Mouse (Mus musculus): Measurements from ENCODE around the gene Sypl2.

The Sypl2 gene

DNA sequence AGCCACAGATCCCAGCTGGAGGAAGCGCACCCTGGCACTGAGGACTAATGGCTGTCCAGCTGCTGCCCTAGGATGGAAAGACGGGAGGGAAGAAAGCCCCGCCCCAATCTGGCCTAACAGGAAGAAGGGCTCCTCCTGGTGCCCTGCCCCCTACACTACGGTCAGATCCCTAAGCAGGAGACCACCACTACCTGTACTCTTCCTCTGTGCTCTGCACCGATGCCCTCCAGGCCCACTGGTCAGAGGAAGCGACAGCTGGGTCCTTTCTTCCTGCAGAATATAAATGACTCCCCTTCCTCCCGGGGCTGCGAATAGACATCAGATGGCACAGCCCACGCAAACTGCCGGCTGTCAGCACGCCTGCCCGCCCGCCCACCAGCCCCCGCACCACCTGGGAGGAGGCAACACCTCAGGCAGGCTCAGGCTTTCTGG, 29.4 kb downstream of the Sypl2 start:
- DNase-seq (ENCODE audit: low read depth, low spot score), result no peak
- Histone ChIP-seq H3K36me3 (ENCODE audit: control insufficient read depth, insufficient read depth, low read length, poor library complexity, severe bottlenecking) (0 out of 2 replicates have a peak, but pooled peaks cover 2% of the 10 kb centered on the region), H3K27me3 (ENCODE audit: control insufficient read depth, insufficient read depth, low read length, poor library complexity, severe bottlenecking) (no peaks in the 10 kb centered on the region)

DNA sequence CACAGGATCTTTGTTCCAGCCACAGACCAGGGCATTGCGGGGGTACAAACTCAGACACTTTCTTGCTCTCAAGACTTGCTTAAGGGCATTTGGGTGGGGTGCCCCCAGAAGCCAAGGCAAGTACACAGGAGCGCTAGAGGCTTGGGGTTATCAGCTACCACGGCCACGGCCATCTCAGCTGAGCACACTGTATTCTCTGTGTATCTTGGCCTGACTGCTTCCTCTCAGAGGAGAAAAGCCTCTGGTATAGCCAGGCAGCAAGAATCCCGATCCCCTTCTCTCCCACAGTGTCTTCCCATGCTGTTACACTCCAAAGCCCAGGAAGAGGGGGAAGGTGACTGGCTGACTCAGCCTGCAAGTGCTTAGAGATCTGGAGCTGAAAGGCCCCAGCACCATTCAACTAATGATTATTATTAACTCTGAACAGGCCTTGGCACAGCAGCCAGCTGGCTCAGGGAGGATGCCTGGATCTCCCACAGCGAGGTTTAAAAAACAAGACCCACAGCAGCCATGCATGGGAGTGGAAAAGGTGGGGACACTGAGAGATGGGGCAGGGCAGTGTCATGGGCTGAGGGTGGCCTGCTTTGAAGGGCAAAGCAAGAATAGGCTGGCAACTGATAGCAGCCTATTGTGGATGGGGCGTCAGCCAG, 30.4 kb downstream of the Sypl2 start:
- no peaks in the 10 kb centered on the region for H3K27me3 ChIP-seq (ENCODE audit: control insufficient read depth, insufficient read depth, low read length, poor library complexity, severe bottlenecking)
- no peak for DNase-seq (ENCODE audit: low read depth, low spot score)

DNA sequence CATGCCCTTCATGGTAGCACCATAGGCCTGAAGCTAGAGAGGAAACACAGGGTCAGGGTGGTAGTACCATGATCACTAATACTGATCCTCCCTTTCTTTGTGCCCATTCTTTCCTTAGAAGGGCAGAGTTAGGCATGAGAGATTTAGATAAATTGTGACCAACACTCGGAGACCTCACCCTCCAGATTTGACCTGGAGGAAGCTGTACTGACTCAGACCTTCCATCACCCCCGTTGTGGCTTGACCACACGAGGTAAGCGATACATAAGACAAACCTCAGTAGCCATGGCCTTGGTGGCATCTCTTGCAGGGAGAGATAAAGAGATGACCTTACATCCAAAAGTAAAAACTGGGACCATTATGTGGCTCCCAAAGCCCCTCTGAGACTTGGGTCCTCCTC, 31.2 kb downstream of the Sypl2 start:
- Histone ChIP-seq H3K36me3 (ENCODE audit: control insufficient read depth, insufficient read depth, low read length, poor library complexity, severe bottlenecking) (0 out of 2 replicates have a peak, but pooled peaks cover 2% of the 10 kb centered on the region), H3K27me3 (ENCODE audit: control insufficient read depth, insufficient read depth, low read length, poor library complexity, severe bottlenecking) (no peaks in the 10 kb centered on the region)
- DNase-seq (ENCODE audit: low read depth, low spot score), result no peak

More for the DNA sequence above, 30.4 kb downstream of the Sypl2 start:
- H3K36me3 ChIP-seq (ENCODE audit: control insufficient read depth, insufficient read depth, low read length, poor library complexity, severe bottlenecking), result 0 out of 2 replicates have a peak, but pooled peaks cover 2% of the 10 kb centered on the region

DNA sequence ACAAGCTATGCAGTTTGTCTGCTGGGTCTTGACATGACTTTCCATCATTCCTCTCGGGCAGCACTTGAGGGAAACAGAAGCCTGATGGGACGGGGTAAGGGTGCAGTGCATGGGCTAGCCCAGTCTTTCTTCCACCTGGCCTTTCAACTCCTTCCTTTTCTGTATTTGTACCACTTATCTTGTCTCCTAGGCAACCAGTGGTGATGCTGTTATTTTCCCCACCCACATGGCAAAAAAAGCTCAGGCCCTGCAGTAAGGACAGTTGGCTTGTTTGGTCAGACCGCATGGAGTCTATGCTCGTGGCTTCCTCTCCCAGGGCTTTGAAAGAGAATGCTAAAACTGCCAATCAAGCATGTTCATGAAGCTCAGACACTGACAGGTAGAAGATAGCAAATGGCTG, 32.8 kb downstream of the Sypl2 start:
- Histone ChIP-seq H3K36me3 (ENCODE audit: control insufficient read depth, insufficient read depth, low read length, poor library complexity, severe bottlenecking) (0 out of 2 replicates have a peak, but pooled peaks cover 2% of the 10 kb centered on the region), H3K27me3 (ENCODE audit: control insufficient read depth, insufficient read depth, low read length, poor library complexity, severe bottlenecking) (no peaks in the 10 kb centered on the region)
- DNase-seq (ENCODE audit: low read depth, low spot score), result no peak

DNA sequence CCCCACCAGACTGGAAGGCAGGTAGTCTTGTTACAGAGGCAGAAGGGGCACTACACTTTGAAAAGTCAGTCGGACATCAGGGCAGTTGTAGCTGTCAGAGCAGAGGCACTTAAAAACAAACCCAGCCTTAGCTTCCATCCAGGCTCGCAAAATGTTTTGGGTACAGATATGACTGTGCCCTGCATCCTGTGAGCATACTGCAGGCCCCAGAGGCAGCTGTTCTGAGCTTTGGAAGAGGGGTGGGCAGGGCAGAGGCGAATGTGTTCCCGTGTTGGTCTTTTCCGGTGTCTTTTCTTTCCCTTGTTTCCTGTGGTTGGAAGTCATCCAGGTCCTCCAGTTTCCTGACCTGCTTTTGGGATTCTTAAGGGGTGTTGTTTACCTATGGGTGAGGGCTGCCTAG, 36.6 kb downstream of the Sypl2 start:
- no peaks in the 10 kb centered on the region for H3K36me3 ChIP-seq (ENCODE audit: control insufficient read depth, insufficient read depth, low read length, poor library complexity, severe bottlenecking)
- no peaks in the 10 kb centered on the region for H3K27me3 ChIP-seq (ENCODE audit: control insufficient read depth, insufficient read depth, low read length, poor library complexity, severe bottlenecking)
- no peak for DNase-seq (ENCODE audit: low read depth, low spot score)

DNA sequence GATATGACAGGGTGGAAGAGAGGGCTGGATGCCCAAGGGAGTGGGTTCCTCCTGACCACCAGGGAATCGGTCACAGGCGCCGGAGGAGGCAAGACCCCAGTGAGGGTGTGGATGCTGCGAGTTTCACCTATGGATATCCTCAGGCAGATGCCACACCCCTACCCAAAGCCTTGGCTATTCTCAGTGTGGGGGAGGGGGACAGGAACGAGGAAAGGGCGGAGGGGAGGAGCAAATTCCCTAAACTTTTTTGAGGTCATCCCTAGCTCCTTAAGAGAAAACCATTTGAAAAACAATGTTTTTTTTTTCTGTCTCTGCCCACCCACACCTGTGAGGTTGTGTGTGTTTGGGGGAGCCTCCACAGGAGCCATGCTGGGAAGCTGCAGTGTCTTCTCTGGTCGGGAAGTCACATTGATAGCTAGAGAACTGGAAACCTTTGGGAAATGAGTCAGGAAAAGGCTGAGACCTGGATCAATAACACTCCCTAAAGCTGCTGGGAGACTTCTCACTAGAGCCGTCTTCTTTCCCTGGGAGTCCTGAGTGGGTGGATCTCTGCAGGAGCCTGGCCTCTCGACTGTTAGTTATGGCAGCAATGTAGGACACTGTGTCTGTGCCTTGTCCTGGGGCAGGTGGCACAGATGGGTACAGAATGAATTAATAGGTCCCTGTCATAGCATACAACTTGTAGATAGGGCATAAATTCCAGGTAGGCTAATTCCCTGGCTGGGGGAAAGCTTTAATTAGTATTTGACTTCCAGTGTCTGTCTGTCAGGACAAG, 37.5 kb downstream of the Sypl2 start:
- DNase-seq (ENCODE audit: low read depth, low spot score), result no peak
- H3K27me3 ChIP-seq (ENCODE audit: control insufficient read depth, insufficient read depth, low read length, poor library complexity, severe bottlenecking), result no peaks in the 10 kb centered on the region
- no peaks in the 10 kb centered on the region for H3K36me3 ChIP-seq (ENCODE audit: control insufficient read depth, insufficient read depth, low read length, poor library complexity, severe bottlenecking)

DNA sequence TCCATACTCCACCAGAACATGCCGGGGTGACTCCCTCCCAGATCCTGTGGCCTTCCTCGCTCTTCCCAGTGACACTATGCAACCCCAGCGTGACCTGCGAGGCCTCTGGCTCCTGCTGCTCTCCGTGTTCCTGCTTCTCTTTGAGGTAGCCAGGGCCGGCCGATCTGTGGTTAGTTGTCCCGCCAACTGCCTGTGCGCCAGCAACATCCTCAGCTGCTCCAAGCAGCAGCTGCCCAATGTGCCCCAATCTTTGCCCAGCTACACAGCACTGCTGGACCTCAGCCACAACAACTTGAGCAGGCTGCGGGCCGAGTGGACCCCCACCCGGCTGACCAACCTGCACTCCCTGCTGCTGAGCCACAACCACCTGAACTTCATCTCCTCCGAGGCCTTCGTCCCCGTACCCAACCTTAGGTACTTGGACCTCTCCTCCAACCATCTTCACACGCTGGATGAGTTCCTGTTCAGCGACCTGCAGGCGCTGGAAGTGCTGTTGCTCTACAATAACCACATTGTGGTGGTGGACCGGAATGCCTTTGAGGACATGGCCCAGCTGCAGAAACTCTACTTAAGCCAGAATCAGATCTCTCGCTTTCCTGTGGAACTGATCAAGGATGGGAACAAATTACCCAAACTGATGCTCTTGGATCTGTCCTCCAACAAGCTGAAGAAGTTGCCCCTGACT, 39.2 kb downstream of the Sypl2 start:
- Histone ChIP-seq H3K36me3 (ENCODE audit: control insufficient read depth, insufficient read depth, low read length, poor library complexity, severe bottlenecking) (no peaks in the 10 kb centered on the region), H3K27me3 (ENCODE audit: control insufficient read depth, insufficient read depth, low read length, poor library complexity, severe bottlenecking) (no peaks in the 10 kb centered on the region)
- DNase-seq (ENCODE audit: low read depth, low spot score), result no peak

DNA sequence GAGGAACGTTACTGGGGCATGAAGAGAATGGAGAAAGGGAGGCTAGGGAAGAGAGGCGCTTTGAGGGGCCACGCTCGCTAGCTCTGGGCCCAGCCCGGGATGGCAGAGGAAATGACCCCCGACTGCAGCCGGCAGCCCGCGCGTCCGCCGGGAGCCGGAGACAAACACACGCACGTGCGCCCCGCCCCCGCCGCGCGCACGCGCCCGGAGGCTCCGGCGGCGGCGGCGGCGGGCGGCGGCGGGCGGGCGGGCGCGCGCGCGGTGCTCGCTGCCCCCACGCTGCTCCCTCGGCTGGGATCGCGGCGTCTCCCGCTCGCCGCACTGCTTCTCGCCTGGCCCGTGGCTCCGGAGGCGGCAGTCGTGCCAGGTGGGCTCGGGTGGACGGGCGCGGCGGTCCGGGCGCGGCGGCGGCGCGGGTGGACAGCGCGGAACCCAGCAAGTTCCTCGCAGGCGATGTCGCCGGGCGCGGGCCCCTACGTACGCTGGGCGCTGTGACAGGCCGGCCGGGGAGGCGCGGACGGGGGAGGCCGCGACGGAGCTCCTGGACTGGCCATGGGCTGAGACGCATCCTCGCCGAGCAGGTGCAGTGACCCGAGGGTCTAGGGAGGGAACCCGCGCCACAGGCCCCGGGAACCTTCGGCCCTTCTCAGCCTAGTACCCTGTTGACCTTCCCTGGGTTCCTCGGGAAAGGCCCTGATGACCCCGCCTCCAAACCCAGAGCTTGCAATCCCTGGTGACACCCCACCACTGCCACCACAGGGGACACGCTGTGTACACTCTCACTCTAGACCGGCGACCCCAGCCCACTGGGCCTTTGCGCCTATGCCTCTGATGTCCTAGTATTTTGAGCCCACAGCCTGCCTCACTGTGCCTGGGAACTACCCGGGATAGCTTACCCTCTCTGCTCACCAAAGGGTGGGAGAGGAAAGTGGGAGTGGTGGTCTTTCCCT, 40.1 kb downstream of the Sypl2 start, which contains the start of gene Amigo1:
Amigo1 (plus strand) TSS at position 238 of the 950 bp plus-strand sequence.
- Histone ChIP-seq H3K36me3 (ENCODE audit: control insufficient read depth, insufficient read depth, low read length, poor library complexity, severe bottlenecking) (no peaks in the 10 kb centered on the region), H3K27me3 (ENCODE audit: control insufficient read depth, insufficient read depth, low read length, poor library complexity, severe bottlenecking) (no peaks in the 10 kb centered on the region)
- DNase-seq (ENCODE audit: low read depth, low spot score), result peak; percentile 58

DNA sequence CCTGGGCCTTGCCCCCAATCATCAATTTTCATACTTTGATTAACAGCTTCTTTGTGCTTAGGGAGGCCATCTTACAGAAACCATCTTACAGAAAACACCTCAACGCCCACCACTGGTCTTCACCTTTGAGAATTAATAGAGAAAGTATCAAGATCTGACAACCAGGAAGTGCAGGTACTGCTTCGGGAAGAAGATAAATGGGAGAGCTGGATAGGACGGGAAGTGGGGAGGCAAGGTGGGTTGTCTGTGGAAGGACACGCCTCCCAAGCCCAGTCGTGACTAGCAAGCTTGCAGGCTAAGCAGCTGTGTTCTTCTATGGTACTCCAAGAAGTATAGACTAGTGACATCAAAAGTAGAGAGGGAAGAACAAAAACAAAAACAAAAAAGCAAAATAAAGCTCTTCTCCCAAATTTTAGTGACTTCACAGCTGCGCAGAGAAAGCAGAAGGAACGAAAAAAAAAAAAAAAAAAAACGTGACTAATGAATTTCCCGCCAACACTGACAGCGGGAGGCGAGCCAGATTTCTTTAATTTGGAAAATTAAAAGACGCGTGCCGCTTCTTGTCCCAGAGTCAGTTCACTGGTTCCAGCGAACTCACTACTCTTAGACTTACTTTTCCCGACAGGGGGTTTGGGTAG, 40.9 kb downstream of the Sypl2 start:
- Histone ChIP-seq H3K36me3 (ENCODE audit: control insufficient read depth, insufficient read depth, low read length, poor library complexity, severe bottlenecking) (no peaks in the 10 kb centered on the region), H3K27me3 (ENCODE audit: control insufficient read depth, insufficient read depth, low read length, poor library complexity, severe bottlenecking) (no peaks in the 10 kb centered on the region)
- no peak for DNase-seq (ENCODE audit: low read depth, low spot score)

DNA sequence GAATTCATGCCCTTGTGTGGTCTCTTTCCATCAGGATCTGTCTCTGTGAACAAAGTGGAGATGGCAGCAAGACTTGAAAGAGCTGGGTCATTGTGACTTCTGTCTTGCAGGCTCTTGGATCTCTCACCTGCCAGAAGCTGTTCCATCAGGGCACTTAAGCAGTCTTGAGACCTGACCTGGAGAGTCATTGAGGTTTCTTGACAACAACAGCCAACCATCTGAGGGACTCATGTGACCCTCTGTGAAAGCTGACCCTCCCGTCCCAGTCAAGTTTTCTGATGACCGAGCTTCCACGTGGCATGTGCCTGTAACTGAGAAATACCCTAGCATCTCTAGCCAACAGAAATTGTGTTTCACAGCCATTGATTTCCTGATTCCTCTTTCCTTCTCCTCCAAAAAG, 41.7 kb downstream of the Sypl2 start:
- no peaks in the 10 kb centered on the region for H3K27me3 ChIP-seq (ENCODE audit: control insufficient read depth, insufficient read depth, low read length, poor library complexity, severe bottlenecking)
- no peak for DNase-seq (ENCODE audit: low read depth, low spot score)
- no peaks in the 10 kb centered on the region for H3K36me3 ChIP-seq (ENCODE audit: control insufficient read depth, insufficient read depth, low read length, poor library complexity, severe bottlenecking)

DNA sequence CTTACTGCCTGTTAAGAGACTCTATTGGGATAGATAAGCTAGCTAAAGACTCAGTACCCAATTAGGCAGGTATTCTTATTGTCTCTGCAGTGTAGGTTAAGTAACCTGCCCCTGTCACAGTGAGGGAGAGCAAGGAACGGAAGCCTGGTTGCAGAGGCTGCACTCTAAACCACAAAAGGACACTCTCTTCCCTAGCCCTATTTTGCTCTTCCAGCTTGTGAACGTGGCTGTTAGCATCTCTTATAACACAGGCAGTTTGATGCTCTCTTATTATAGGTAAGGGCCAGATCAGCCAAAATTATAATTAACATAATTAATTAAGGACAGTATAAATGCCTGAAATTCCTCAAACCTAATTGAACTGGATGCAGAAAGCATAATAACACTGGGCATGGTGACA, 45.9 kb downstream of the Sypl2 start:
- H3K36me3 ChIP-seq (ENCODE audit: control insufficient read depth, insufficient read depth, low read length, poor library complexity, severe bottlenecking), result no peaks in the 10 kb centered on the region
- DNase-seq (ENCODE audit: low read depth, low spot score), result no peak
- H3K27me3 ChIP-seq (ENCODE audit: control insufficient read depth, insufficient read depth, low read length, poor library complexity, severe bottlenecking), result no peaks in the 10 kb centered on the region

DNA sequence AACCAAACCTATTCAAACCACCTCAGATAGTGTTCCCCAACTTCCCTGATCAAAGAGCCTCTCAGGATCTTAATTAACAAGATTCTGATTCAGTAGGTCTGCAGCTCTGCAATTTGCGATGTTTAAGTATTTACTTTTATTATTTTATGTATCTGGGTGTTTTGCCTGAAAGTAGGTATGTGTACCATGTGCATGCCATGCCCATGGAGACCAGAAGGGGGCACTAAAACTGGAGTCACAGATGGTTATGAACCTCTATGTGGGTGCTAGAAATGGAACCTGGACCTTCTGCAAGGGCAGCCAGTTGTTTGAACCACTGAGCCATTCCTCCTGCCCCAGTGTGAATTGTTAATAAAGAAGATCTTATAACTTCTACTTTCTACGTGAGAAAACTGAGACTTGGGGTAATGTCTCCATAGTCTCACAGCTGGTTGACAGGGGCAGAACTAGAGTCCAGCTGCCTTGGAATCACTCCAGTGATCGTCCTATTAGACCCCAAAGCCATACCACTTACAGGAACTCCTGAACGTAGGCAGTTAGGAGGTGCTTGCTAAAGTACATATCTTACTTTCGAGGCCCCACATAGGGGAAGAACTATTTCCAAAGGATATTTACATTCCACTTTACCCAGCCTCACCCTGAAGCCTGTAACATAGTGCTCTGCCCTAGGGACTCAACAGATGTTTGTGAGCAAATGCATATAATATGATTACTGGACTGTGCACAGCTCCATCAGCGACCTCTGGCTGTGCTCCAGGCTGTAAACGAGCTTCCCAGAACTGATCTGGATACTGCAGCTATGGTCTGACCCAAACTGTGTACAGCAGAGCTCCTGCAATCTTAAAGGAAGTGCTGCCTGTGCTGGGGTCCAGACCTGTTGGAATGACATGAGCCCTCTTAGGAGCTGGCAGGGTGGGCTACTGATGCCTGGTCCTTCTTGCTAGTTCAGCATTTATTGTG, 47.4 kb downstream of the Sypl2 start:
- Histone ChIP-seq H3K27me3 (ENCODE audit: control insufficient read depth, insufficient read depth, low read length, poor library complexity, severe bottlenecking) (no peaks in the 10 kb centered on the region), H3K36me3 (ENCODE audit: control insufficient read depth, insufficient read depth, low read length, poor library complexity, severe bottlenecking) (no peaks in the 10 kb centered on the region)
- no peak for DNase-seq (ENCODE audit: low read depth, low spot score)

Data from splenic B cell, adult 2 months (primary cell).